Mouse (Mus musculus) urinary bladder, adult 2 months (tissue): ENCODE data around the gene Cd300ld4. TPM values are rescaled to one million over a fixed set of nuclear protein-coding genes. Genes with fewer than 3 reads are reported as not detected.
"Not testable (repeated sequence)": the region's sequence is repeated elsewhere in the genome, so short reads cannot be mapped to it uniquely, and the experiment has no call there.

Source experiments
- DNase-seq: peaks from one replicate; pipeline ENCODE4 v3.0.0; 2022; ENCODE audit warnings: low spot score
- polyA plus RNA-seq: library from polyadenylated mRNA; depleted of rRNA; stranded (reverse); fragments of >200 nt; gene quantifications from 2 replicates; pipeline ENCODE4 v1.2.3, GENCODE M21; 2012; rRNA removed

Gene Cd300ld4
- 3.3 and 3.6 TPM in 2 replicates for polyA plus RNA-seq

DNA sequence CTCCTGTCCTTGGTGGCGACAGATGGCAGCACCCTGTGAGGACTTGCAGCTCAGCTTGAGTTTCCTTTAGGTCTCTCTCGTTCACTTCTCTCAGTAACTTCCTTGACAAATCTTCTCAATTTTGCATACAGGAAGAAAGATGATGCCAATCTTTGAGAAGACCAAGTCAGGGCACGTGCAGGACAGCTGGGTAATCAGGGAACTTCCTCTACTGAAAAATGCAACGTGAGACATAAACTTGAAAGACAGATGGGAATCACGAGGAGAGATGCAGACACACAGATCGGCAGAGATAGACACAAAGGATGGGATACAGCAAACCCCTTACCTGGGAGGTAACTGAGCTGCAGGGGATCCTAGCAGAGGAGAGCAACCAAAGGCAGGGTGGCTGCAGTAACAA is at the start of gene Cd300ld4:
TSS of gene Cd300ld4 (minus strand) at position 101 of the 400 bp plus-strand sequence.
- not testable (repeated sequence) for DNase-seq

DNA sequence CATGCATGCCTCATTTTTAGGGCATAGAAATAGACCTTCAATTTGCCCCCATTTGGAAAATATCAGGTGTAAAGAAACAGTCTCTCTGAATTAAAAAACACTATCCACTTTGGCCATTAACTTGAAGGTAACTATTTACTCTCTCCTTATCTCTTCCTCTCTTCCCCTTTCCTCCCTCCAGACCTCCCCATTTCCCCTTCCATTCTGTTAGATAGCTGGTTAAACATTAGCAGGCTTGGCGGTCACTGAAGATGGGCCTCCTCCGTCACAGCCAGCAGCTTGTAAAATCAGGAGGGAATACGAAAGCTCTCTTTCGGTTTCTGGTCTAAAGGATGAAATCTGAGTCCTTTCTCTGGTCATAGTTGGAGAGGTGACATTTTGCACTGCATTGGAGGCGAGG is 49.0 kb upstream of the Cd300ld4 start:
- no peak for DNase-seq

DNA sequence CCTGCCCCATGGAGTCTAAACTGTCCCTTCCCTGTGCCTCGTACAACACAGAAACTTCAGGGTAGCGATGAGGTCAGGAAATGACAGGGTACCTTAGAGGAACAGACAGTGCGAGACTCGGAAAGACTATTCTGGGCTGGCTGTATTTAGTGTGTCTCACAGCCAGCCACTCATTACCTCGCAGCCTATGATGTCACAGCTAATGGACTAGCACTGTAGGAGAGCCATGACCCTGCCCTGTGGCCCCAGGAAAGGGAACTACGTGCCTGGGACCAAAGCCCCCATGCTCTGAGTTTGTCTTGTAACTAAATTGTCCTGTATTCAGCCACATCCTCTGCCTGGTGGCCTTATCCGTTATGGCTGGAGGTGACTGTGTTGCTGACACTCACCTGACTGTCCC is 48.6 kb upstream of the Cd300ld4 start:
- DNase-seq, result no peak

DNA sequence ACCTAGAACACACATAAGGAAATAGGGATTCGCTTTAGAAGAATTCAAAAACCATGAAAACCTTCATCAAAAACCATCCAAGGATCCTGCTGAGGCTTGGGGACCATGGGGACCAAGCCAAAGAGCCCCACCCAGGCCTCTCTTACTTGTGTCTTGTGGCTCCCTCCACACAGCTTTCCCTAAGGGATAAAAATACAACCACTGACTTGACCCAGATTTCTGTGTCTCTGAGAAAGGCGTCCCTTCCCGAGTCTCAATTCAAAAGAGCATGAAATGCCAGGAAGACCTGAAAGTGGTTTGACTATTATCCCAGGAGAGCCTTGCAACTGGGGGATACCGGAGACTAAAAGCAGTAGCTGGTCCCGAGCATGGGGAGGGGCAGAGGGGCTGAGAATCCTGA is 46.2 kb upstream of the Cd300ld4 start:
- DNase-seq, result no peak

DNA sequence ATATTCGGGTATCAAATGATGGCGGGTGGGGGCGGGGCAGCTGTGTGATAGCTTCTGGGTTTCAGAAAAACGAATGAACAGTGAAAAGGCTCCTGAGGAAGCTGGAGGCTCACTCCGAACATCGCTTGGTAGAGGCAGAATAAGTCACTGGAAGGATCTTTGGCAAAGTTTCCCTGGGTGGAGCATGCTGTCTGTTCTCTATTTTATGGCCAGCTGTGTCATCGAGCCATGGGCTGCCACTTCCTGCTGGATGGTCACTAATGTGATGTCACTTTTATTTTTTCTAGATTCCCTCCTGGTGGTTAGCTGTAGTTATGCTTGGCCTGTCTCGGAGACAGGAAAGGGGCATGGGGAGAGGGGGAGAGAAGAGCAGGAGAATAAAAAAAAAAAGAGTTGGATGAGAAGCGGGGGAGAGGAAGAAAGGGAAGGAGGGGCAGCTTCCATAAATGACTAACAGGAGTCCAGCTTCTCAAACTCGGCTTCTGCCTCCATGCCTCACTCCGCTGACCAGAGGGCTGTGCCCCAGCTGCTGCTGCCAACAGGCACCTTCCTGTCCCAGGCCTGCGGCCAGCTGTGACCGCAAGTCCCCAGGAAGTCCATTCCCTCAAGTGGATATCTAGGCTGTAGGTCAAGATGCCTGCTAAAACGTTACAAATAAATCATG is 45.0 kb upstream of the Cd300ld4 start:
- no peak for DNase-seq

DNA sequence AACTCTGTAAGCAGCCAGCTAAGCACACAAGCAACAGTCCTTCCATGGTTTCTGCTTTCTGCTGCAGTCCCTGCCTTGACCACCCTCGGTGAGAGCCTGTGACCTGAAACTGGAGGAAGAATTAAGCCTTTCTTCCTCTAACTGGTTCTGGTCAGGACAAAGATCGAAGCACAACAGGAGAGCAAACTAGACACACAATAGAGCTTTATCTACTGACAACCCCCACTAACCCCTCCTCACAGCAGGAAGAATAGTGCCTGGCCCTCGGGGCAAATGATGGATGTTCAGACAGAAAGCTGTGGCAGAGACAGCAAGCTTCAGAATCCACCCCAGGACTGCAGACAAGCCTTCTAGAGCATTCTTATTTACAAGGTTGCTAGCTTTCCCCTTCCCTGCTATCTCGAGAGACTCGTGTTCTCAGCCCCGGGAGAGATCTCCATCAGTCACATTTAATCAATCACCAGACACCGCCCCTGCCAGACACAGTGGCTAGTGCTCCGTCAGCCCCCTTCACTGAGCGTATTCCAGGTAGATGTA is 44.3 kb upstream of the Cd300ld4 start:
- DNase-seq, result no peak

DNA sequence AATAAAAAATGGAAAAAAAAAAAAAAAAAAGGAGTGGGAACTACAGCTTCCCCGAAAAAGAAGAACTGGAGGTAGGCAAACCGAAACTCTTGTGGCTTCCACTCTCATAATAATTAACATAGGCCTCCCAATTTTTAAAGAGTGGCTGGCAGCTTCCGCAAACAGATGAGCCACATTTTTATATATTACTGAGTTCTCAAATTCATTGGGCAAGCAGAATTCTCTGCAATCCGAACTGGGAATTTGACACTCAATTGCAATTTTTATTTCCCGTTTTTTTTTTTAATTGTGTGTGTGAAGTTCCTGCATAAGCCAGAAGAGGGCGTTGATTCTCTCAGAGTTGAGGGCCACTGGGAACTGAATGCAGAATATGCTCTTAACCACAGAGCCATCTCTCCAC is 40.0 kb upstream of the Cd300ld4 start:
- DNase-seq, result no peak

DNA sequence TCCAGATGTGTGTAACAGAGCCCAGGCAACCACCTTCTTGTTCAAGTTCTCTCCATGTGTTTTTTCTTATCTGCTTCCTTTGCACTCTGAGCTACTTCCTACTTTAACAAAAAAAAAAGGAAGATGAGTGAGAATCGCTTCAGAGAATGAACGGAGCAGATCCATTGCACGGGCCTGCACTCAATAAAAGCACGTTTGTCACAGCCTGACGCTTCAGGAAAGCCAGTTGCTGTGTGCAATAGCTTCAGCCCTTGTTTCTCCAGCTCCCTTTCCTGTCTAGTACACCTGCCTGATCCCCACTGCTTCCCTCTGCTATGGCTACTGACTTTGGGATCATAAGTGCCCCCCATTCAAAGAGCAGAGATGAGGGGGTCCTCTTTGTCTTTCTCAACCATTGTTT is 35.3 kb upstream of the Cd300ld4 start, which contains the start of gene Cd300e:
TSS of gene Cd300e (minus strand) at position 101 of the 400 bp plus-strand sequence.
- no peak for DNase-seq

DNA sequence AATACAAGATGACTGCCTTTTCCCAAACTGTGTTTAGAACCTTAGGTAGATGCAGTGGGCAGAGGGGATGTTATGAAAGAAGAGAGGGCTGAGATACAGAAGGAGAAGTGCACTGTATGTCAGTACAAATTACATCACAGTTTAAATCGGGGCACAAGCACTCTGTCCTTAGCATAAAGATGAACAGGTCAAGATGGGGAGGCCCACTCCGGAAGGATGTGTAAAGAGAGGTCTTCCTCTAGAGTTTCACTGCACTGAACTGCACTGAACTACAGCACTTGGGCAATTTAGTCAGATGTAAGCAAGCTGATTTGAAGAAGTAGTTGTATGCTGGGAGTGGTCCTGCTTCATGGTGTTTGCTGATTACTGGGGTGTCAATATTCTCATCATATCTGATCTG is 33.0 kb upstream of the Cd300ld4 start:
- no peak for DNase-seq

DNA sequence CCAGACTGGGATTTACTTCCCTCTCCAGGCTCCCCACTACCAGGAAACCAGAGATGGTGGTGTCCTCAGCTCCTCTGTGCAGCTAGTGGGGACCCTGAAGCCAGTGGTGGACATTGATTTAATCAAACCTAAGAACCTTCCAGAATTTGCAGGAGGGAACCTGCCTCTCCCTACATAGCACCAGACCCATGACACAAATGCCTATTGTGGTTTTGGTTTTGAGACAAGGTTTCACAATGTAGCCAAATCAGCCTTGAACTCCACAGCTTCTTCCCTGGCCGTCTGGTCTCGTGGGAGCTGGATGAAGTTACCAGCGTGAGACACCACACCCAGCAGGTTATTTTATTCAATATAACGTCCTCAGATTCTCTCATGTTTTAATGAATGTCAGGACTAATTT is 31.9 kb upstream of the Cd300ld4 start:
- DNase-seq, result no peak

DNA sequence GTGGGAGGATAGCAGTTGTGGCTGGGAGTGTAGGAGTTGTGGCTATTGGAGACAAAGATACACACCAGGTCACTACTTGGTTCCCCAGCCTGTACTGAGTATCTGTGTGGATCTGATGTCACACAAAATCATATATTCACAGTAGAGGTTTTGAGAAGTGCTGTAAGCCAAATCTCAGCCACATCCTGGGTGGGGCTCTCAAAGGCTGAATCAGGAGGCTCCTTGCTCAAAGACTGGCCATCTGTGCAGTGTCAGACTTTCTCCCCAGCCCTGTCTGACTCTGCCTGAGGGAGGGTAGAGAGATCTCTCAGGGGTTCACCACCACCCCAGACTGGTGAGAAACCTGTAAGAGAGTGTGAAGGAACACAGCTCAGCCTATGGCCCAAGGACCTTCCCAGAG is 27.7 kb upstream of the Cd300ld4 start:
- DNase-seq, result no peak

DNA sequence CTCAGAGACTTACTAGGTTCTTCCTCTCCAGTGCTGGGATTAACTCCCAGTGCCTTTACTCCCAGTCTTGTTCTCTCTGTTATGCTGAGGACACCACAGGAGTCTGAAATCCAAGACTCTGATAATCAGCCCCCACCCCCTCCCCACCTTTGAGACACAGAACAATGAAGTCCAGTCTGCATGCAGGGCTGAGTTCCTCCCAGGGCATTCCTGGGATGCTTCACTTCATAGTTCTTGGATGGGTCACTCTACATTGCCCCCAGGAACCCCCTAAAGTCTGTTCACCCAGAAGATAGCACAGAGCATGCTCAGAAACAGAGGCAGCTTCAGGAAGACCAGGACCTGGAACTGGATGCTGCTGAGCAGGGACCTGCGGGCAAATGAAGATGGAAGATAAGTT is 26.2 kb upstream of the Cd300ld4 start:
- DNase-seq, result no peak

DNA sequence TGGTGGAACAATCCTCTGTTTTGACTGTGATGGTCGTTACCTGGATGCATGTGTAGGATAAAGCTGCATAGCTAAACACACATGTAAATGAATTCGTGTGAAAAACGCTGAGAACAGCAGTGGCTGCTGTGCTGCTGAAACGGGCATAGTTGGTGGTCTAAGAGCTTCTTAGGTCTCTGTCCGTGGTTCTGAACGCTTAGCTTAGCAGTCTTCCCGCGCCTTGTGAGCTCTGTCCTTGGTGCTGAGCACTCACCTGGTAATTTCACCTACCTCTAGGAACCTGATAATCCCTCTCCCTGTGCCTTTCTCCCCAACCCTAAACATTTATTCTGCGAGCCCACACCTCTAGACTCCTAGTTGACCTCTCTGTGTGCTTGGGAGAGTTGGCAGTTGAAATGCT is 25.4 kb upstream of the Cd300ld4 start:
- DNase-seq, result no peak

DNA sequence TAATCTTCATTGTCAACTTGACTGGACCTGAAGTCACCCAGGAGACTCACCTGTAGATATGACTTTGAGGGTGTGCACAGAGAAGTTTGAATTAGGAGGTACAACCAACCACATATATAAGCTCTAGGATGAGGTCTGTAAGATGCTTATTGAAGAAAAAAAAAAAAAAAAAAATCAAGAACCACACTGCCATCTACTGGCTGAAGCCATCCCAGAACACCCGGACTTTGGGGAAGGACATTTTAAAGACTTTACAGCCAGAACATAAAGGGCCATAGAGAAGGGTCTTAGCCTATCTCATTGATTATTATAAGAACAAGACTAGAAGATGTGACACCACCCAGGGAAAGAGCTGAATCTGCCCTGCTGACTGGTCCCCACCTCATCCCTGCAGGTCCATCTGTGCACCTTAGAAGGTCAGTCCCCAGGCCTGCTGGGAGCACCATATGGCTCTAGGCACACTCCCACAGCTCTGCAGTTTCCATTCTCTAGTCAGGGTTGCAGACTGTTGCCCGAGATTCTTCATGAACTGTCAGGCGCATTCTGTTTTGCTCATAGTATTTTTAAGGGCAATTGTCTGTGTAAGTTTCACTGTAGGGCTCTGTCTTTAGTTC is 22.6 kb upstream of the Cd300ld4 start:
- DNase-seq, result no peak

DNA sequence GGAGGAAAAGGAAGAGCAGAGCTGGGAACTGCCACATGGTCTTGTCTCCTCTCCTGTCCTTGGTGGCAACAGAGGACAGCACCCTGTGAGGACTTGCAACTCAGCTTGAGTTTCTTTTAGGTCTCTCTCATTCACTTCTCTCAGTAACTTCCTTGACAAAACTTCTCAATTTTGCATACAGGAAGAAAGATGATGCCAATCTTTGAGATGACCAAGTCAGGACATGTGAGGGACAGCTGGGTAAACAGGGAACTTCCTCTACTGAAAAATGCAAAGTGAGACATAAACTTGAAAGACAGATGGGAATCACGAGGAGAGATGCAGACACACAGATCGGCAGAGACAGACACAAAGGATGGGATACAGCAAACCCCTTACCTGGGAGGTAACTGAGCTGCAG is 21.4 kb upstream of the Cd300ld4 start, which contains the start of gene Cd300ld3:
TSS of gene Cd300ld3 (minus strand) at position 151 of the 400 bp plus-strand sequence.
- DNase-seq, result no peak

DNA sequence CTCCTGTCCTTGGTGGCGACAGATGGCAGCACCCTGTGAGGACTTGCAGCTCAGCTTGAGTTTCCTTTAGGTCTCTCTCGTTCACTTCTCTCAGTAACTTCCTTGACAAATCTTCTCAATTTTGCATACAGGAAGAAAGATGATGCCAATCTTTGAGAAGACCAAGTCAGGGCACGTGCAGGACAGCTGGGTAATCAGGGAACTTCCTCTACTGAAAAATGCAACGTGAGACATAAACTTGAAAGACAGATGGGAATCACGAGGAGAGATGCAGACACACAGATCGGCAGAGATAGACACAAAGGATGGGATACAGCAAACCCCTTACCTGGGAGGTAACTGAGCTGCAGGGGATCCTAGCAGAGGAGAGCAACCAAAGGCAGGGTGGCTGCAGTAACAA is 10.9 kb upstream of the Cd300ld4 start, which contains the start of gene Cd300ld5:
TSS of gene Cd300ld5 (minus strand) at position 101 of the 400 bp plus-strand sequence.
- not testable (repeated sequence) for DNase-seq

DNA sequence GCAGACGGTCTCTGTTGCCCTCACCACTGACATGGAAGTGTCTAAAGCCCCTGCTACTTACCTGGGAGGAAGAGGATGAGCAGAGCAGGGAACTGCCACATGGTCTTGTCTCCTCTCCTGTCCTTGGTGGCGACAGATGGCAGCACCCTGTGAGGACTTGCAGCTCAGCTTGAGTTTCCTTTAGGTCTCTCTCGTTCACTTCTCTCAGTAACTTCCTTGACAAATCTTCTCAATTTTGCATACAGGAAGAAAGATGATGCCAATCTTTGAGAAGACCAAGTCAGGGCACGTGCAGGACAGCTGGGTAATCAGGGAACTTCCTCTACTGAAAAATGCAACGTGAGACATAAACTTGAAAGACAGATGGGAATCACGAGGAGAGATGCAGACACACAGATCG is 10.7 kb downstream of the Cd300ld4 start, which contains the start of gene Cd300ld2:
TSS of gene Cd300ld2 (minus strand) at position 101 of the 400 bp plus-strand sequence.
- DNase-seq, result not testable (repeated sequence)

DNA sequence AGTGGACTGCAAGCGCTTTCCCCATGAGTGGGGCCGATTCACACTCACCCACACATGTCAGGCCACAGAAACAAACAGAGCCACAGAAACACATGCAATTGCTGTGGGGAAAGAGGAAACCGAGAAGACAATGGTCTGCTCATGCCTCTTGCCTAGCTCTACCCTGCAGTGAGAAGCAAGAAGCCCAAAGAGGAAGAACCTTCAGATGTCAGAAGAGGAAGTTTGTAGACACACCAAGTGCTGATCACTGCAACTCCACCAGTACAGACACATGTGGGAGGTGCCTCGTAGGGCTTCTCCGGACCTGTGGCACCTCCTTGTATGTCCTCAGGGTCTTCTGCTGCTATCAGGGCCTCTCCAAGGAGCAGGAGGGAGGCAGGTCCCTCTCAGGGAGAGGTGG is 22.7 kb downstream of the Cd300ld4 start:
- no peak for DNase-seq

DNA sequence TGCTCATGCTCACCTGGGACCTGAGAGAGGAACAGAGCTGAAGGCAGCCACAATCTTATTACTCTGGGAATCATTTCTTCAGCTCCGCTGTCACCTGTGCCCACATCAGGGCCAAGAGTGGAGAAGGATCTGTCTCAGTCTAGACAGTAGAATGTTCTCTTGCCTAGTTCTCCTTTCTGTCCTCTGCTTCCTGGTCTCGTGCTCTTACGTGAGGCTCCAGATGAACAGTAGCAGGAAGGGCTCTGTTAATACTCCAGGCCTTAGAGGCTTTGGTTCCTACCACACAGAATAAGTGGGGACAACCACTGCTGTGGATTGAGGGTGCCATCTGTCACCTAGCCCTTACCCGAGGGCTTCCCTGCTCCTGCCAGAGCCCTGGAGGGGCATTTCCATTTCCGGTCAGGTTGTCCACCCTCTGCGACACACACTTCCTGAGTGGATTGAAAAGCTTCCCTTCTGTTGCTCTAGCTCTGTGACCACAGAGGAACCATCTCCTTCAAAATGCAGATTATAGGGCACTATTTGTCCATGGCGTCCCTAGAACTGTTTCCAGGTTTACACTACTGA is 25.3 kb downstream of the Cd300ld4 start, which contains the start of gene Cd300c2:
TSS of gene Cd300c2 (minus strand) at position 407 of the 567 bp plus-strand sequence.
- no peak for DNase-seq

DNA sequence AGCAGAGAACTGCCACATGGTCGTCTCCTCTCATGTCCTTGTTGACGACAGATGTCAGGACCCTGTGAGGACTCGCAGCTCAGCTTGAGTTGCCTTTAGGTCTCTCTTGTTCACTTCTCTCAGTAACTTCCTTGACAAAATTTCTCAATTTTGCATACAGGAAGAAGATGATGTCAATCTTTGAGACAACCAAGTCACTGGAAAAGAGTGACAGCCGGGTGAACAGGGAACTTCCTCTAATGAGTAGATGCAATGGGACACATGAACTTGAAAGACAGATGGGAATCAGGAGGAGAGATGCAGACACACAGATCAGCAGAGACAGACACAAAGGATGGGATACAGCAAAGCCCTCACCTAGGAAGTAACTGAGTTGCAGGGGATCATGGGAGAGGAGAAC is 37.0 kb downstream of the Cd300ld4 start, which contains the start of gene Cd300ld:
TSS of gene Cd300ld (minus strand) at position 130 of the 400 bp plus-strand sequence.
- no peak for DNase-seq

DNA sequence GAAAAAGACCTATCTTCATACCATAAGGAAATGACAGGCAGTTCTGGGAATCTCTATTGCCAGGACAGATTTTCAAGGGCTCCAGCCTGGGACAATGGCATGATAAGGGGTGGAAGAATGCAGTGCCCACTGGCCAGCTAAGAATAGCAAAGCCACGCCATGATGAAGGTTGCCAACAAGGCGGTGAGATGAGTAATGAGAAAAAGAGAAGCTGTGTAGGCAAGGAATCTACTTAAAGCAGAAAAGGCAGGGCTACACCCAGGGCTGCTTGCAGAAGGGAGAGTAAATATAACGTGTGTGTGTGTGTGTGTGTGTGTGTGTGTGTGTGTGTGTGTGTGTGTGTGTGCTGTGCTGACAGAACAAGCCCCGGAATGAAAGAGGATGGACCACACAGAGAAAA is 44.9 kb downstream of the Cd300ld4 start:
- DNase-seq, result no peak

DNA sequence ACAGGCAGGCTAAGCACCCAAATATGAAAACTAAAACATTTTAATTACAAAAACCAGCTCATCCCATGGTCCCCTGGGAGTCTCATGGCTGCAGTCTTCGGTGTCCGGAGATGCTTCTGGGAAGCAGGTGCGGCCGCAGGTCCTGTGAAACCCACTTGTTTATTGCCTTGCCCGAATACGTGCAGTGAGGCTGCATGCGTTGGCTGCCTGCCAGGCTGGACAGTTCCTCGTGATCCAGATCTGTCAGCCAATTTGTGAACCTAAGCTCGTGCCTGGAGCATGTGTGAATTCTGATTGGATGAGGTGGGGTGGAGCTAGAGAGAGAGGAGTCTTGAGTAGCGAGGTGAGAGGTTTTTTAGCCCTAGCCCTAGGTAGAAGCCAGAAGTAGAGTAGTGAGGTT is 54.1 kb downstream of the Cd300ld4 start:
- no peak for DNase-seq
